Mouse (Mus musculus): ENCODE measurements around the gene Sh3bp5. TPM values are rescaled to one million over a fixed set of nuclear protein-coding genes. Genes with fewer than 3 reads are reported as not detected.

Sh3bp5 gene
- polyA plus RNA-seq, 1 experiment from 2014 or later = 29.9 TPM

DNA sequence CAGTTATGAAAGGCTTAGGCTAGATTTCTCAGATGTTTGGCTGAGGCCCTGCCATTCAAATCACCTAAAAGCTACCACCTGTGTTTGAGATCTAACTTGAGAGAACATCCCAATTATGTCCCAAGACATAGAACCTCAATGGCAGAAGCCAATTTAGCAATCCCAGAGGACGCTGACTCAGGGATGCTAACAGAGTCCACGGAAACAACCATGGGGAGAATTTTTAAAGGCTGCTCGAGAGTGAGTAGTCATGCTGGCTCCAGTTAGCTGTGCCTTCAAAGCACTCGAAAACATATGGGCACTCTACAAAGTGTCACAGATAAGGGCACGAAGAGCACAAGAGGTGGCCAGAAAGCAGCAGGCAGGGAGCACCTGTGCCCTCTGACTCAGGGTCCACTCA, 43.6 kb downstream of the Sh3bp5 start:
- ATAC-seq (ENCODE audit: insufficient number of reproducible peaks, low FRiP score) = no peak
- peaks cover 54% of the 10 kb centered on the region for H3K4me1 ChIP-seq (replicated peaks)
- no peak overlapping the region for H3K9ac ChIP-seq
- no peak overlapping the region for H3K27ac ChIP-seq (ENCODE audit: poor library complexity, severe bottlenecking)
- WGBS = 49% methylated on average over 5 of the region's 5 CpGs
- H3K36me3 ChIP-seq = 0 out of 2 replicates have a peak, but pooled peaks cover 8% of the 10 kb centered on the region
- no peak overlapping the region for H3K4me2 ChIP-seq
- H3K27me3 ChIP-seq (replicated peaks) = 0 out of 2 replicates have a peak, but pooled peaks cover 3% of the 10 kb centered on the region
- peaks cover 8% of the 10 kb centered on the region for H3K9me3 ChIP-seq (replicated peaks)
- H3K4me3 ChIP-seq = no peak overlapping the region

DNA sequence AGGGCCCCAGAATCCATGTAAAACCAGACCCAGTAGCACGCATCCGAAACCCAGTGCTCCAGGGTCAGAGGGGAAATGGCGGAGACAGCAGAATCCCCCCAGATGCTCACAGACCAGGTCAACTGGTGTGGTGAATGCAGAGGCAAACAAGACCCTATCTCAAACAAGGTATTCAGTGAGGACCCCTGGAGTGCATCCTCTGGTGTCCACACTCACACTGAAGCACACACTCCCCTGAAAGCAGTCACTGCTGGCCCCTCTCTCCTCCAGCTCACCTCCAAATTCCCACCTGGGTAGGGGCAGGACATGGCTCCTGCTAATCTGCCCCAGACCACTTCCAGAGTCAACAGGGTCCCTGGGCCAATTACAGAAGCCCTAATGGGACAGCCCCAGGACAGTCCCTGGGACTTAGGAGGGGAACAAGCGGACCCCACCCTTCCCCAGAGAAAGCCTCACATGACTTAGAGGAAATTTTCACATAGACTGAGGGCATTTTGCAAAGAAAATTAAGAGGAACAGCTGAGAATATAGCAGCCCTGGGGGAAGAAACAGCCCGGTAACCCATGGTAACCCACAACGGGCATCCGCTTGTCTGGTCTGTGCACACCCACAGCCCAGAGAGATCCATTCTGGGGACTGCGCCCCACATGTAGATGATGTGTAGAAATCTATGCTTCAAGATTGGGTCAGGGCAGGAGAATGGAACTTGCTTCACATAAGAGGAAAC, 46.3 kb downstream of the Sh3bp5 start:
- Histone ChIP-seq H3K36me3 (0 out of 2 replicates have a peak, but pooled peaks cover 3% of the 10 kb centered on the region), H3K4me1 (replicated peaks) (peaks cover 68% of the 10 kb centered on the region), H3K27me3 (replicated peaks) (0 out of 2 replicates have a peak, but pooled peaks cover 3% of the 10 kb centered on the region), H3K9ac (no peak overlapping the region), H3K4me2 (no peak overlapping the region), H3K4me3 (no peak overlapping the region), H3K27ac (ENCODE audit: poor library complexity, severe bottlenecking) (no peak overlapping the region), H3K9me3 (replicated peaks) (no peaks in the 10 kb centered on the region)
- 91% methylated on average over 8 of the region's 8 CpGs for WGBS
- ATAC-seq (ENCODE audit: insufficient number of reproducible peaks, low FRiP score) = no peak

DNA sequence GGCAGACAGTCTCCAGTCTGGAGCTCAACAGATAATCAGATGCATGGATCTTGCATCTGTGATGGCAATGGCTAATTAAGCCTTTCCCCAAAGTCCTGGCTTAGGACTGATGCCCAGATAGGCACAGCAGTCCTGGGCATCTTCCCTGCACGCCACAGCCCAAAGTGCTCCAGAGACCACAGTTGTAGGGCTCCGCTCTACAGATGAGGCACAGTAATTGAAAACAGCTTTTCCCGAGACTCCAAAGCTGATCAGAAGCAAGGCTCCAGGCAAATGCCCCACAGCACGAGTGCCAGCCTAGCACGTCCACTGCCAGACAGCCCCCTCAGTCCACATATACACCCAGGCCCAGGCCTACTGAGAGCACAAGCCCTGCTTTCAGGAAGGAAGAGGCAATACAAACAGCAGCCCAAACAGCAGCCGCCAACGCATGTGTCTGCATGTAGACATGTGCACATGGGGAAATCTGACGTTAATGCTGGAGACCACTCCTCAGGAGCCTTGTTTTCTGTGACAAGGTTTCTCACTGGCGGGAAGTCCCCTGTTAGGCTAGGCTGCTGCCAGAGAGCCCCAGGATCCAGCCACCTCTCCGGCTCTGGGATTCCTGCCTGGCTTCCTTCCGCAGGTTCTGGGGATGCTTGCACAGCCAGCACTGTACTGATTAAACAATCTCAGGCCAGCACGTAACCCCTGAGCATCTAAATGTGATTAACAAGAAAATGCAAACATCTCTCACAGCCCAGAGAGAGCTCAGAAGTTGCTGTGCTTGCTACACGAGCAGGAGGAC, 47.6 kb downstream of the Sh3bp5 start:
- Histone ChIP-seq H3K27me3 (replicated peaks) (0 out of 2 replicates have a peak, but pooled peaks cover 3% of the 10 kb centered on the region), H3K9me3 (replicated peaks) (no peaks in the 10 kb centered on the region), H3K4me1 (replicated peaks) (peaks cover 60% of the 10 kb centered on the region), H3K36me3 (0 out of 2 replicates have a peak, but pooled peaks cover 3% of the 10 kb centered on the region), H3K9ac (no peak overlapping the region), H3K4me3 (no peak overlapping the region), H3K27ac (ENCODE audit: poor library complexity, severe bottlenecking) (no peak overlapping the region), H3K4me2 (no peak overlapping the region)
- ATAC-seq (ENCODE audit: insufficient number of reproducible peaks, low FRiP score) = no peak
- 66% methylated on average over 13 of the region's 13 CpGs for WGBS

DNA sequence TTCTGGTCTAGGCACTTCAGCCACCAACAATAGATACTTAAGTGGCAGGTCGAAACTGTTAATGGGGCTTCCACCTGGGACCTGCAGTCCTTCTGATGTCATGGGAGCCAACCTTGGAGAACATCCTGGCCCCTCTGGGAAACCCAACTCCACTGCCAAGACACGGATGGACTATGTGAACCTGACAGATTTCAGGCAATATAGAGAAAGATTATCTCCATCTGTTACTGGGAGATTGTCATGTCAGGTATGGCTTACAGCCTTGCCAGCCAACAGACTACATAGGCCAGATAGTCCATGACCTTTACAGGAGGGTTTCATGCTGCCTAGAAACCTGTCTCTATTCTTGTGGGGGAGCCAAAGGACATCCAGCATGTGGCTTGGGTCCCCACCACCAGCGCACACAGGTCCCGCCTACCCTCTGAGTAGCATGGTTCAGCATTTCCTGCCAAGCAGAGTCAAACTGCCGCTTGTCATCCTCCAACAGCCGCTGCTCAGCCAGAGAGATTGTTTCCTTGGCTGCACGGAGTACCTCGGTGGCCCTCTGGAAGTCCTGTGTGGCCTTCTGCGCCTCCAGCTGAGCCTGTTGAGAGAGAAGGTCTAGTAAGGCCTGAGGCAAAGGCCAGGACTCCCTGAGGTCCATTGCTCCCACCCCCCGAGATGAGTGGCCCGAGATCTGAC, 48.4 kb downstream of the Sh3bp5 start:
- WGBS = 64% methylated on average over 11 of the region's 11 CpGs
- ATAC-seq (ENCODE audit: insufficient number of reproducible peaks, low FRiP score) = no peak
- H3K4me2 ChIP-seq = no peak overlapping the region
- 0 out of 2 replicates have a peak, but pooled peaks cover 3% of the 10 kb centered on the region for H3K27me3 ChIP-seq (replicated peaks)
- peaks cover 2% of the 10 kb centered on the region; the same call in 1 of the 2 replicates for H3K9me3 ChIP-seq (replicated peaks)
- peaks cover 52% of the 10 kb centered on the region for H3K4me1 ChIP-seq (replicated peaks)
- H3K9ac ChIP-seq = no peak overlapping the region
- H3K27ac ChIP-seq (ENCODE audit: poor library complexity, severe bottlenecking) = 0 out of 2 replicates have a peak overlapping the region, but pooled peaks have one; percentile 8
- peaks cover 5% of the 10 kb centered on the region for H3K36me3 ChIP-seq
- no peak overlapping the region for H3K4me3 ChIP-seq

DNA sequence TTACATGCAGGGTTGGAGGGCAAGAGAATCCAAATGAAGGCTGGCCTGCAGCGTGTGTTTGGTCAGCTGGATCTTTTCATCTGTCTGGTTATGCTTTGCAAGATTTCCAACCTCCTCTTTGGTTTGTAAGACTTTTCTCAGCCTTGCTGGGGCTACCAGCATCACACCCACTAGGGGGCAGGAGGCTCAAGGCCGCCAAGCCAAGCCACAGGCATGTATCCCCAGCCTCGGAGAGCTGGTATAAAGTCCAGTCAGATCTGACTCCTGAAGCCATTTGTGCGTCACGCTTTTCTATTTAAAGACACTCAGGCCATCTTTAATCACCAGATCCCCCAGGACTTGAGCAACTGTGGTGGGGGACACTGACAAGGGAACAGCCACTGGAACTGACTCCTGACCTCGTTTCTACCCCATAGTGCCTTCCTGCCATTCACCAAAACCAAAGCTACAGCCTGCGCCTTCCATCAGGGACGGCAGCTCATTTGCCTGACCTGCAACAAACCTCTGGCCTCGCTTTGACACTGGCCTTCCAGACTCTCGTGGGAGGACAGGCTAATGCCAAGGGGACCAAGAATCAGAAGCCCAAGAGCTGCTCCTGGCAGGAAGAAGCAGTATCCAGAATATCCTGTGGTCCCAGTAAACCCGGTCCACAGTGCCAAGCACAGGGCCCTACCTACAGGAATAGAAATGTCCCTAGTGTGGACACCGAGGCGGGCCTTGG, 49.7 kb downstream of the Sh3bp5 start:
- ATAC-seq (ENCODE audit: insufficient number of reproducible peaks, low FRiP score) = peak; percentile 58; the same call in 1 of the 2 replicates
- Histone ChIP-seq H3K27ac (ENCODE audit: poor library complexity, severe bottlenecking) (peak overlapping the region; percentile 42; the same call in 1 of the 2 replicates), H3K9me3 (replicated peaks) (peaks cover 5% of the 10 kb centered on the region; the same call in 1 of the 2 replicates), H3K27me3 (replicated peaks) (0 out of 2 replicates have a peak, but pooled peaks cover 3% of the 10 kb centered on the region), H3K36me3 (peaks cover 8% of the 10 kb centered on the region), H3K4me2 (peak overlapping the region; percentile 26; the same call in 1 of the 2 replicates), H3K9ac (peak overlapping the region; percentile 56; the same call in 1 of the 2 replicates), H3K4me1 (replicated peaks) (peaks cover 46% of the 10 kb centered on the region), H3K4me3 (no peak overlapping the region)
- WGBS = 36% methylated on average over 13 of the region's 13 CpGs

DNA sequence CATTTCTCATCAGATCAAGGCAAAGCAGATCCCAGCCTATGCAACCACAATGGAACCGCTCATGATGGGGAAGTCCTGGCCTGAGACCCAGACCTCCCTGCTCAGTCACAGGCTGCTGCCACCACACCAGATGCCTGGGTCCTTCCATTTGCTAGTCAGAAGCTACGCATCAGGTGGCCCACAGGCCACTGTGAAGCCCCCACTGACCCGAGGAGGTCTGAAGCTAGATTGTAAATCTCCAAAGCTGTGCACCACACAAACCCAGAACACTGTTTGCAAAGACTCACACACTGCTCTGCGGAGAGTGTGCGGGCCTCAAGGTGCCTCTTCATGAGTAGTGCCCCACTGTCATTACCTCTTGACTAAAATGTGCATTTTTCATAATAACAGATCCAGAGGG, 50.5 kb downstream of the Sh3bp5 start:
- Histone ChIP-seq H3K4me2 (no peak overlapping the region), H3K27ac (ENCODE audit: poor library complexity, severe bottlenecking) (peak overlapping the region; percentile 17; the same call in 1 of the 2 replicates), H3K4me1 (replicated peaks) (peaks cover 46% of the 10 kb centered on the region), H3K9me3 (replicated peaks) (peaks cover 5% of the 10 kb centered on the region; the same call in 1 of the 2 replicates), H3K27me3 (replicated peaks) (no peaks in the 10 kb centered on the region), H3K36me3 (peaks cover 8% of the 10 kb centered on the region), H3K4me3 (no peak overlapping the region), H3K9ac (no peak overlapping the region)
- 86% methylated on average over 5 of the region's 5 CpGs for WGBS
- ATAC-seq (ENCODE audit: insufficient number of reproducible peaks, low FRiP score) = no peak

DNA sequence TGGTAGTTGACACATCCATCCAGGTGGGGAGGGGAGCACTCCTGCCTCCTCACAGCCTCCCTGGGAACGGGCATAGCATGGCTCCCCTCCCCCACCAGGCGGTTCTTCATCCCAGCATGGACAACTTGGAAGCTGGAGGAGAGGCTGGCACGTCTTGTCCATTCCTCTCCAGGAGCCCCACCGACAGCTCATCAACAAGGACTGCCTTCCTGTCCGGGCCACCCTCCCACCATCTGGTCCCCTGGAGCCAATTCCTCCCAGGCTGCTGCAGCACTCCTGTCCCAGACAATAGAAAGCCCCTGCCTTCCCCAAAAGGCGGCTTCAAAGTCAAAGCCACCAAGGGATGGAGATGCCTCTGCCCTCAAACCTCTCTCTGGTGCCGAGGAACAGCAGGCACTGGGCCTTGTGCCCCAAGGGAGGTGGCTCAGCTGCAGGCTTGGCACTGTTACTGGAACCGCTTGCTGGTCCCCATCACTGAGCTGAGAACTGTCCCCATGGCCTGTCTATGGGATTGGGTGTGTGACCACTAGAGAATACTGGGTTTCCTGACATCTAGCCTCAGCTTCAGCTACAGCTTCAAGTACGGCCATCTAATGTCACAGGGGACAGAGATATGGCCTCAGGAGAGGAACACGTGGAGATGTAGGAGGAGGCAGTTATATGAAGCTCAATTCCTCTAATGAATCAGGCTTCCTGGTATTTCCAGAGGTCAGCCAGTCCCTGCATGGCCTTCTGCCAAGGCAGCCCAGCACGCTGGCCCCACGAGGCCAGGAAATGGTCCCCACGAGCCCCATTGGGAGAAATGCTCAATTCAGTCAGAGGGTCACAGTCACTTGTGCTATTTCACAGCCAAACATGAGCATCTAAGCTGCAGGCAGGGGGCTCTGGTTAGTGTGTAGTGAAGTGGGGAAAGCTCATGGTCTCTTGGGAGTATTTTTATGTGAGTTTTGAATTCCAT, 51.2 kb downstream of the Sh3bp5 start:
- 55% methylated on average over 13 of the region's 13 CpGs for WGBS
- H3K4me3 ChIP-seq = no peak overlapping the region
- no peak for ATAC-seq (ENCODE audit: insufficient number of reproducible peaks, low FRiP score)
- H3K4me2 ChIP-seq = no peak overlapping the region
- H3K4me1 ChIP-seq (replicated peaks) = peaks cover 46% of the 10 kb centered on the region
- peaks cover 8% of the 10 kb centered on the region for H3K36me3 ChIP-seq
- H3K9ac ChIP-seq = no peak overlapping the region
- H3K27ac ChIP-seq (ENCODE audit: poor library complexity, severe bottlenecking) = peak overlapping the region; percentile 30; the same call in 1 of the 2 replicates
- no peaks in the 10 kb centered on the region for H3K27me3 ChIP-seq (replicated peaks)
- peaks cover 5% of the 10 kb centered on the region; the same call in 1 of the 2 replicates for H3K9me3 ChIP-seq (replicated peaks)

DNA sequence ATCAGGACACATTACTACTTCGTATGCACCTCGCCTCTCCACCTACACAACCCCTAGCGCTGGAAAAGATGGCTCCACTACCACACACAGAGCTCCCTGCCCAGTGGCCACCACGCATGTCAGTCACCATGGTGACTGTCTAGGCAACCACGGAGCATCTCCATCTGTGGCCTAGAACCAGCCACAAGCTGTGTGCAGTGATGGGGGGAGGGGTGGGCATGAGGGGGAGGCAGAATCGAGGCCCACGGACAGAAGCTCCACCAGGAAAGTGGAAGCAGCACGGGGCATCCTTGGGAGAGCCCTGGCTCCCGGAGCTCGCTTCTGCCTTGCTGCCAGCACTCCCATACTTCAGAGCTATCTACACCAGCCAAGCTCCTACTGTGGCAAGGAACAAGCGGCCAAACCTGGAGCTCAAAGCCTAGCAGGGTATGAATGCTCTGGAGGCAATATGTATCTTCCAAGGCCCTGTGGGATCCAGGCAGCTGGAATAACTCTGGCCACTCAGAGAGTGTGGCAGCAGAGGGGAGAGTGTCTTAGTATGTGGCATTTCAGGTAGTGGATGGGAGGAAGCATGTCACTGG, 52.3 kb downstream of the Sh3bp5 start:
- H3K4me3 ChIP-seq = no peak overlapping the region
- peaks cover 42% of the 10 kb centered on the region for H3K4me1 ChIP-seq (replicated peaks)
- no peaks in the 10 kb centered on the region for H3K27me3 ChIP-seq (replicated peaks)
- peaks cover 15% of the 10 kb centered on the region for H3K36me3 ChIP-seq
- no peak for ATAC-seq (ENCODE audit: insufficient number of reproducible peaks, low FRiP score)
- H3K4me2 ChIP-seq = no peak overlapping the region
- no peak overlapping the region for H3K9ac ChIP-seq
- H3K9me3 ChIP-seq (replicated peaks) = peaks cover 5% of the 10 kb centered on the region; the same call in 1 of the 2 replicates
- 86% methylated on average over 11 of the region's 11 CpGs for WGBS
- no peak overlapping the region for H3K27ac ChIP-seq (ENCODE audit: poor library complexity, severe bottlenecking)

DNA sequence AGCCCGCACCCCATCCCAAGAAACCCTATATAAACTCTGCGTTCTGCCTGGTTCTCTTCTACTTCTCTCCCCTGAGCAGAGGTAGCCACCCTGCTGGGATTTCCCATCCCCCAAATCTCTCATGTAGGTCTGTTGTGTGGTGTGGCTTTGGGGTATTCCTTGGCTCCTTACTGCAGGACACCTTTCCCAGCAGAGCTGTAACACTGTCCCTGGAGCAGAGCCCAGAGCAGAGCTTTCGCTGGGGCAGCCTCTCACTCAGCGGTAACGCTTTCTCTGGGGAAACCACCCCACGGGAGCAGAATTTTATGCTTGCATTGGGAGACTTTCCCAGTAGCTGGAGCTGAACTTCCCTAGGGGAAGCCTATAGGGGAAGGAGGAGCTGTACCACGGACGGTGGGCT, 53.6 kb downstream of the Sh3bp5 start:
- ATAC-seq (ENCODE audit: insufficient number of reproducible peaks, low FRiP score) = no peak
- Histone ChIP-seq H3K36me3 (peaks cover 24% of the 10 kb centered on the region), H3K27me3 (replicated peaks) (no peaks in the 10 kb centered on the region), H3K9me3 (replicated peaks) (peaks cover 5% of the 10 kb centered on the region; the same call in 1 of the 2 replicates), H3K4me2 (no peak overlapping the region), H3K4me1 (replicated peaks) (peaks cover 29% of the 10 kb centered on the region), H3K27ac (ENCODE audit: poor library complexity, severe bottlenecking) (no peak overlapping the region), H3K4me3 (no peak overlapping the region), H3K9ac (no peak overlapping the region)
- WGBS = 78% methylated on average over 8 of the region's 8 CpGs

All from heart, embryonic 12.5 days (tissue).